Mouse (Mus musculus) thymus, postnatal 36 days (tissue): ENCODE results near the gene Olfr1033.
"Not testable (repeated sequence)": the region's sequence is repeated elsewhere in the genome, so short reads cannot be mapped to it uniquely, and the experiment has no call there.

Source experiments
- DNase-seq, 2 experiments: peaks; one replicate each; pipeline ENCODE4 v3.0.0; 2022; ENCODE audit warnings: mixed read lengths in 2 of 2

Gene Olfr1033

DNA sequence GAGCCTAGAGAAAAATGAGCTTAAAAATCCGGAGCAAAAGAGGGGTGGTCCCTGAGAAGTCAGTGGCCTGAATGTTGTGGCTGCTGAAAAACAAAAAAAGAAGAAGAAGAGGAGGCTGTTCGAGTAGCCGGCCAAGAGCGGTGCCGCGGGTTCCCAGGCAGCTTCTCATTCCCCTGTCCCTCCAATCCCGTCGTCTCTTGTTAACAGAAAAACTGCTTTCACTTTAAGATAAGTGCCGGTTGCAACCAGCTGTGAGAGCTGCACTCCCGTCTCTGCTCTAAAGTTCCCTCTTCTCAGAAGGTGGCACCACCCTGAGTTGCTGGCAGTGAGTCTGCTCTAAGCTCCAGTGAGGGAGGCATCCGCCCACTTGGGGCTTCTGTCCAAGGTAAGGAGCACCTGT lies at the start of gene Olfr1033:
TSS of gene Olfr1033 (plus strand) at position 228 of the 400 bp plus-strand sequence.
- DNase-seq: not testable (repeated sequence)

DNA sequence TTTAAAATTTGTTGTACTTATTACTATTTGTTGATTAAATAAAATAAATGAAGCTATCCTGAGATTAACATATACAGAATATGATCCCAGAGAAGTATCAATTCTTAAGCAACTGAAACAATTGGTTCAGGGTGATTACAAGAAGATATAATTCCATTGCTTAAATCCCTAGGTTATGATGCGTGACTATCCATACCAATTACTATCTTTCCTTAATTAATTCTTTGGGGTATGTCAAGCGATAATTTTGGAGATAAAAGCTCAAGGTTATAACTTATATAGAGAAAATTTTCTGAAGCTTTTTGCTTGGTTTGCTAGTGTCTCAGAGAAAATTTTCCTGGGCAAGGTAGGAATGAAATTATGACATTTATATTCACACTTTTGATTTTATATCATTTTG lies 46.8 kb upstream of the Olfr1033 start, which contains the start of gene Olfr1029:
TSS of gene Olfr1029 (plus strand) at position 301 of the 400 bp plus-strand sequence.
- no peak for DNase-seq

DNA sequence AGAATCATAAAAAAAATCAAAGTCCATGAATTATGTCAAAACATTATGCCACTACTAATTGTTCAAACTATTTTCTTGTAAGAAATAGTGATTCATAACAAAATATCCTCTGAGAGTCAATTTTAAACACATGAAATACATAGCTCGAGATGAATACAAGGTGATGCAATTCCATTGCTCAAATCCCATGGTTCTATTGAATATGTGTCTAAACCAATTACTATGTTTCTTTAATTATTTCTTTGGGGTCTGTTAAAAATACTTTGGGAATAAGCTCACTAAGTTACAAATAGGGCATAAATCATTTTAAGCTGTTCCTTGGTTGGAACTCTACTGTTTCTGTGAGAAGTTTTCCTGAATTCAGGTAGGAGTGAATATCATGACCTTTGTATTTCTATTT lies 41.5 kb upstream of the Olfr1033 start, which contains the start of gene Olfr1030:
TSS of gene Olfr1030 (plus strand) at position 301 of the 400 bp plus-strand sequence.
- DNase-seq: no peak

DNA sequence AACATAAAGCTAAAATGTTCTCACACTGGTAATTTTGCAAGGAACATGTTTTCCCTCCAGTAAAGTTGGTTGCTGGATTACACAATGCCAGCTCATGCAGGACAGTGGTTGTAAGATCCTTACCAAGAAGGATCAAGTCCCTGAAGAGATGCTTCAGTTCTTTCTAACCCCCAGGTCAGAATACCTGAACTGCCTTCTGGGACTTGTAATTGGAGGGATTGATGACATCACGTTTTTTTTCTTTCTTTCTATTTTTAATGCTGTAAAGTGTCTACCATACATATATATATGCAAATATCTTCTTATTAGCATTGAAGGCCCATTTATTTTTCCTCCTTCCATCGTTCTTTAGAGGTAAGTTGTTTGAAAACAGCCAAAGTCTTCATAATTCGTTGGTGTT lies 30.4 kb upstream of the Olfr1033 start, which contains the start of gene Olfr1031:
TSS of gene Olfr1031 (plus strand) at position 301 of the 400 bp plus-strand sequence.
- no peak for DNase-seq

DNA sequence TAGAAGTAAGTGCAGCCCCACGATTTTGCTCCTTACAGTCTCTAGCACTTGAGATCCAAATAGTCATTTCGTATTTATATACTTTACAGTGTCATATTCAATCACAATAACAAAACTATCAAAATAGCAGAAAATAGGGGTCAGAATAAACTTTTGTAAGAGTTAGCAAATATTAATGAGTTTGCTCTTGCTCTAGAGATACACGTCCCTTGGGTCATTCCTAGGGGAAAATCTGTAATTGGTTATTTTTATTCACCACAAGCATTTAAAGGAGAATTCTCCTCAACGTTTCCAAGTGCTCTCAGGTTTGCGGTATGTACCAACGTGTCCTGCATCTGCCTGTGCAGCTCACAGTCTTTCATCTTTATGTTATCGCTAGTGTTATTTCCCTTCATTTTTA lies 15.2 kb upstream of the Olfr1033 start, which contains the start of gene Olfr1032:
TSS of gene Olfr1032 (plus strand) at position 301 of the 400 bp plus-strand sequence.
- no peak for DNase-seq

DNA sequence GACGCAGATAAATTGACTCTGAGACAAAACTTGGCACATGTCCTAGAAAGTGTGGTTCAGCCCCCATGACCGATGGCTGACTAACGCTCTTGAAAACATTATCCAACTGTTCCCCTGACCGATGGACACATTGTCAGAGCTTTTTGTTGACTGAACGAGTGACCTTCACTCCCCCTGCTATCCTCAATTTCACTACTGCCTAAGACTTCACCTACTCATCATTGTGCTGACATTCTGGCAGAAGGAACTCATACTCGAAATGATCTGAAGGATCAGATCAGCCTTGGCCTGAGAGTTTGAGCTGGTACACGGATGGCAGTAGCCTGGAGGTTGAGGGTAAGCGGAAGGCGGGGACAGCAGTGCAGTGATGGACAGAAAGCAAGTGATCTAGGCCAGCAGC lies 1.1 kb downstream of the Olfr1033 start:
- not testable (repeated sequence) for DNase-seq

DNA sequence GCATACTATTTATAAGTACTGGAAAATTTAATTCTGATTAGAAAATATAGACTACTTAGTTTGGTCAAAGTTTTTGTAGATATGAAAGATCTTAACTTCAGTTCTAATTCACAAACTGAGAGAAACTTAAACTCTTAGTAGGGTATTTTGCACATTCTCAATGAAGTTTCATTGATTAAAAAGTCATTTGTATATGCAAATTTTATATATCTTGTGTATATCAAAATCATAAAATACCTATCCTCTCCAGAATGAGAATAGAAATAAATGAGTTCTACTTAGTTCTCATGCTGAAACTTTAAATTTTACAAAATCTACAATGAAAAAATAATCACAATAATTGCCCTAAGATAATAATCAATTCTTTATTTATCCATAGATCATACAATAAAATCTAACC lies 25.1 kb downstream of the Olfr1033 start, which contains the start of gene Olfr1034:
TSS of gene Olfr1034 (plus strand) at position 301 of the 400 bp plus-strand sequence.
- no peak for DNase-seq

DNA sequence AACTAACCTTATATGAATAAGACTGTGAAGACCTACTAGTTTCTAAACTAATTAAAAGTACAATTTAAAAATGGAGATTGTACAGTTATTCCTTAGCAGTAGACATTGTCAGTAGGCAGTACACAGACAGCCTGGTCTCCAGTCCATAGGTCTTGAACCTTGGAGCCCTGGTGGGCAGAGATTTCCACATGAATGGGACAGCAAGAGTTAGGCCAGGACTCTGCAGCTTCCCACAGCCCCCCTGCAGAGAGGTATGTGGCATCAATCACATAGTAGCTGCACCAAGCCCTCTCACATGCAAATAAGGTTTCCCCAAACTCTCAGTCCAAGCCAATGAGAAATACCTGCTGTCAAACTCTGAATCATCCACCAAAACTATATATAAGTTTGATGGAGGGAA lies 30.3 kb downstream of the Olfr1033 start:
- DNase-seq: not testable (repeated sequence)

DNA sequence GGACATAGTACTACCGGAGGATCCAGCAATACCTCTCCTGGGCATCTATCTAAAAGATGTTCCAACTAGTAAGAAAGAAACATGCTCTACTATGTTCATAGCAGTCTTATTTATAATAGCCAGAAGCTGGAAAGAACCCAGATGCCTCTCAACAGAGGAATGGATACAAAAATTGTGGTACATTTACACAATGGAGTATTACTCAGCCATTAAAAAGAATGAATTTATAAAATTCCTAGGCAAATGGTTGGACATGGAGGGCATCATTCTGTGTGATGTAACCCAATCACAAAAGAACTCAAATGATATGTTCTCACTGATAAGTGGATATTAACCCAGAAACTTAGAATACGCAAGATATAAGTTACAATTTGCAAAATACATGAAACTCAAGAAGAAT lies 43.3 kb downstream of the Olfr1033 start:
- DNase-seq: not testable (repeated sequence)

DNA sequence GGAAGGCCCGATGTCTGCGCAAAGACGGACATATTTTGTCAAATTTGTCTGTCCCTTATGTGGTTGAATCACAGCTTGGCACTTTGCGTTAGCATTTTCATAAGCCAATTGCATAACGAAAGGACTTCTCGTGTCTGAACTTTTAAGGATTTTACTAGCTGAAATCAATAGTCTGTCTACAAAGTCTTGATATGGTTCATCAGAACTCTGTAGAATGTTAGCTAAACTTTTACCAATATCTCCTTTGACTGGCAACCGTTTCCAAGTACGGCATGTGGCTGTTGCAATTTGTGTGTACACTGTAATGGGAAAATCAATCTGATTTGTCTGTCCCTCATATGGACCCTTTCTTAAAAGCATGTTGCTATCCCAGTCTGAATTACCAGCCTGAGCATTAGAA lies 49.8 kb downstream of the Olfr1033 start:
- no peak for DNase-seq

DNA sequence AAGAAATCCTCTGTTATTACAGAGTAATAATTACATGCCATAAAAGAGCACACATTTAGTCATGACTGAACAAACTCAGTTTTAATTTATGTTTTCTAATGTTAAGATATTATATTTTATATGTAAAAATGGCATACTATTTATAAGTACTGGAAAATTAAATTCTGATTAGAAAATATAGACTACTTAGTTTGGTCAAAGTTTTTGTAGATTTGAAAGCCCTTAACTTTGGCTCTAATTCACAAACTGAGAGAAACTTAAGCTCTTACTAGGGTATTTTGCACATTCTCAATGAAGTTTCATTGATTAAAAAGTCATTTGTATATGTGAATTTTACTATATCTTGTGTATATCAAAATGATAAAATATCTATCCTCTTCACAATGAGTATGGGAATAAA lies 53.3 kb downstream of the Olfr1033 start, which contains the start of gene Olfr1036:
TSS of gene Olfr1036 (plus strand) at position 301 of the 400 bp plus-strand sequence.
- DNase-seq: not testable (repeated sequence)

DNA sequence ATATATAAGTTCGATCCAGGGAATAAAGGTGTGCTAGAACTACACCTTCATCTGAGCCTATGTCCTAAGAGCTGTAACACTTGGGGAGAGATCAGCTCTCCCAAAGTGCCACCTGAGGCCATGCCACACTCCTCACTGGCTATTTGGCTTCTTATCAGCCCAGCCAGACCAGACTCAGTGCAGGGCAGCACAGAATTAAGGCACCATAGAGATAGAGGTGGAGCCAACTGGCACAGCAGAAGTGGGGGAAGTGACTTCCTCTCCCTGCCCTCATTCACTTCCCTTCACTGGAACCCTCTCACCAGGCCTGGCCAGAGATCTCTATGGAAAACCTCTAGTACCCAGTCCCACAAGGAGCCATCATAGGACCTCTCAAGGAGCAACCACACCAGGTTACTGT lies 60.0 kb downstream of the Olfr1033 start:
- DNase-seq: not testable (repeated sequence)

DNA sequence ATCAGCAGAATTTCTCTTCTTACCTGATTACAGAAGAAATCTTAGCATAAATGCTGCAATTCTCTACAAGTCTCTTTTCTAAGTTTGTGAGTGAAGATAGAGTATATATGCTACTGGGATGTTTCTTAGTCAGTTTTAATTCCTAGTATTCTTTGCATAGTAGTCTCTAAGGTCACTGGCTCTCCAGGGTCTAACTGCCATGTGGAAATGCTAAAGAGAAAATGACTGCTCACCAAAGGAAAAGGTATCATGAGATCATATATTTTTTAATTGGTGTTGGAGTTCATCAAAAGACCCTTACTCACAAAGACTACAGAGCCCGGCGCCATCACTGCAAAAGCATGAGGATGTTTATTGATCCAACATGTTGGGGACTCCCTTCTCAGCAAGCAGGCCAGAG lies 66.9 kb downstream of the Olfr1033 start, which contains the start of gene Olfr1037:
TSS of gene Olfr1037 (minus strand) at position 101 of the 400 bp plus-strand sequence.
- no peak for DNase-seq
